Mouse (Mus musculus): ENCODE results near the gene Setd1b.

Gene Setd1b

GRCm38 (mm10) chr5:123128426-123129169 lies 13.4 kb upstream of the Setd1b start:
- no peak for DNase-seq (ENCODE audit: low spot score)

- no peak for DNase-seq (ENCODE audit: low spot score)
These were observed 12.7 kb upstream of the Setd1b start for GRCm38 (mm10) chr5:123129170-123129757.

- no peak for DNase-seq (ENCODE audit: low spot score)
These were observed 11.8 kb upstream of the Setd1b start for GRCm38 (mm10) chr5:123130030-123130813.

- DNase-seq (ENCODE audit: low spot score): no peak
These were observed 11.2 kb upstream of the Setd1b start for GRCm38 (mm10) chr5:123130814-123131148.

- peak; percentile 87 for DNase-seq (ENCODE audit: low spot score)
These were observed 9.5 kb upstream of the Setd1b start, which contains the start of gene Rhof for GRCm38 (mm10) chr5:123132308-123133071. Gene Rhof, minus strand, starts transcription at chr5:123132692.

GRCm38 (mm10) chr5:123133083-123133783 lies 8.8 kb upstream of the Setd1b start:
- peak; percentile 83 for DNase-seq (ENCODE audit: low spot score)

GRCm38 (mm10) chr5:123133784-123134143 lies 8.2 kb upstream of the Setd1b start:
- no peak for DNase-seq (ENCODE audit: low spot score)

GRCm38 (mm10) chr5:123134186-123134874 lies 7.7 kb upstream of the Setd1b start:
- no peak for DNase-seq (ENCODE audit: low spot score)

GRCm38 (mm10) chr5:123134875-123135382 lies 7.1 kb upstream of the Setd1b start:
- no peak for DNase-seq (ENCODE audit: low spot score)

GRCm38 (mm10) chr5:123135471-123136360 lies 6.3 kb upstream of the Setd1b start:
- DNase-seq (ENCODE audit: low spot score): peak; percentile 70

- DNase-seq (ENCODE audit: low spot score): peak; percentile 85
These were observed 5.5 kb upstream of the Setd1b start for GRCm38 (mm10) chr5:123136361-123137043.

GRCm38 (mm10) chr5:123137044-123137909 lies 4.7 kb upstream of the Setd1b start:
- DNase-seq (ENCODE audit: low spot score): peak; percentile 79

GRCm38 (mm10) chr5:123137910-123138229 lies 4.1 kb upstream of the Setd1b start:
- no peak for DNase-seq (ENCODE audit: low spot score)

- peak; percentile 74 for DNase-seq (ENCODE audit: low spot score)
These were observed 3.6 kb upstream of the Setd1b start for GRCm38 (mm10) chr5:123138230-123138911.

GRCm38 (mm10) chr5:123138953-123139721 lies 2.9 kb upstream of the Setd1b start:
- peak; percentile 83 for DNase-seq (ENCODE audit: low spot score)

GRCm38 (mm10) chr5:123139722-123140627 lies 2.0 kb upstream of the Setd1b start:
- DNase-seq (ENCODE audit: low spot score): no peak
